Mouse (Mus musculus) olfactory bulb, adult 2 months (tissue): ENCODE data around the gene Marveld3.

Experiments
- CTCF ChIP-seq: fragments of 200-500 bp; IDR thresholded peaks from 2 replicates; pipeline ENCODE4 v1.5.1; 2012; ENCODE audit warnings: low read depth, mild to moderate bottlenecking, low read length, moderate library complexity; ENCODE audit not compliant: insufficient read depth
- POLR2A ChIP-seq: fragments of 200-500 bp; IDR thresholded peaks from 2 replicates; pipeline ENCODE4 v1.6.1; 2012; ENCODE audit warnings: mild to moderate bottlenecking, low read depth, low read length, moderate library complexity; ENCODE audit not compliant: insufficient read depth

GRCm38 (mm10) chr8:109989151-109989550 lies 27.1 kb upstream of the Marveld3 start:
- TF ChIP-seq POLR2A (no peak), CTCF (no peak)
